Mouse (Mus musculus) adrenal gland, adult 8-10 months (tissue): ENCODE results near the gene Cyb561d1. TPM values are rescaled to one million over a fixed set of nuclear protein-coding genes. Genes with fewer than 3 reads are reported as not detected.

ENCODE experiments used
- DNase-seq: peaks from one replicate; pipeline ENCODE4 v3.0.0; 2022
- total RNA-seq, 4 experiments: library from RNA; stranded (reverse); gene quantifications; 2 replicates each; pipeline ENCODE4 v1.2.4; 2022

The Cyb561d1 gene
- total RNA-seq, 4 experiments from 2014 or later, result 9.3 to 14.7 (median 11.7) TPM

- peak; percentile 83 for DNase-seq
Measured at GRCm38 (mm10) chr3:108203621-108204325, 2.8 kb upstream of the Cyb561d1 start.

GRCm38 (mm10) chr3:108203212-108203611 lies 2.2 kb upstream of the Cyb561d1 start:
- DNase-seq, result no peak

GRCm38 (mm10) chr3:108202506-108202905 lies 1.5 kb upstream of the Cyb561d1 start:
- DNase-seq, result no peak

DNA sequence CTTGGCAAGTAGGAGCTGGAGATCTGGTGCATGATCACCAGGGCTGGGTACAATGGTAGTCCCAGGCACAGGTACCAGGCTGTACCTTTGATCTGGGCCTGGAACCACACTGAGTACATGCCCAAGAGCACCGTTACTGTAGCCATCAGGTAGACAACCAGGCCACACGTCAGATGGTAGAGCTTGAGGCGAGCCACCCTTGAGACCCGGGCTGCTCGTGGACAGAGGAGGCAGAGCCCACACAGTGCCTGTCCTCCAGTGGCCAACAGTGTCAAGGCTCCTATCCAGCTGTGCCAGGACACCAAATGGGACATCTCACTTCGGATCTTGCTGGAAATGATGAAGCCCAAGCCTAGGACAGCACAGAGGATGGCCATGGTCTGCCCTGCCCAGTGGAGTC lies 1.8 kb downstream of the Cyb561d1 start:
- DNase-seq, result no peak

DNA sequence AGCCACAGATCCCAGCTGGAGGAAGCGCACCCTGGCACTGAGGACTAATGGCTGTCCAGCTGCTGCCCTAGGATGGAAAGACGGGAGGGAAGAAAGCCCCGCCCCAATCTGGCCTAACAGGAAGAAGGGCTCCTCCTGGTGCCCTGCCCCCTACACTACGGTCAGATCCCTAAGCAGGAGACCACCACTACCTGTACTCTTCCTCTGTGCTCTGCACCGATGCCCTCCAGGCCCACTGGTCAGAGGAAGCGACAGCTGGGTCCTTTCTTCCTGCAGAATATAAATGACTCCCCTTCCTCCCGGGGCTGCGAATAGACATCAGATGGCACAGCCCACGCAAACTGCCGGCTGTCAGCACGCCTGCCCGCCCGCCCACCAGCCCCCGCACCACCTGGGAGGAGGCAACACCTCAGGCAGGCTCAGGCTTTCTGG lies 3.9 kb downstream of the Cyb561d1 start:
- DNase-seq, result no peak

DNA sequence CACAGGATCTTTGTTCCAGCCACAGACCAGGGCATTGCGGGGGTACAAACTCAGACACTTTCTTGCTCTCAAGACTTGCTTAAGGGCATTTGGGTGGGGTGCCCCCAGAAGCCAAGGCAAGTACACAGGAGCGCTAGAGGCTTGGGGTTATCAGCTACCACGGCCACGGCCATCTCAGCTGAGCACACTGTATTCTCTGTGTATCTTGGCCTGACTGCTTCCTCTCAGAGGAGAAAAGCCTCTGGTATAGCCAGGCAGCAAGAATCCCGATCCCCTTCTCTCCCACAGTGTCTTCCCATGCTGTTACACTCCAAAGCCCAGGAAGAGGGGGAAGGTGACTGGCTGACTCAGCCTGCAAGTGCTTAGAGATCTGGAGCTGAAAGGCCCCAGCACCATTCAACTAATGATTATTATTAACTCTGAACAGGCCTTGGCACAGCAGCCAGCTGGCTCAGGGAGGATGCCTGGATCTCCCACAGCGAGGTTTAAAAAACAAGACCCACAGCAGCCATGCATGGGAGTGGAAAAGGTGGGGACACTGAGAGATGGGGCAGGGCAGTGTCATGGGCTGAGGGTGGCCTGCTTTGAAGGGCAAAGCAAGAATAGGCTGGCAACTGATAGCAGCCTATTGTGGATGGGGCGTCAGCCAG lies 4.9 kb downstream of the Cyb561d1 start:
- no peak for DNase-seq

DNA sequence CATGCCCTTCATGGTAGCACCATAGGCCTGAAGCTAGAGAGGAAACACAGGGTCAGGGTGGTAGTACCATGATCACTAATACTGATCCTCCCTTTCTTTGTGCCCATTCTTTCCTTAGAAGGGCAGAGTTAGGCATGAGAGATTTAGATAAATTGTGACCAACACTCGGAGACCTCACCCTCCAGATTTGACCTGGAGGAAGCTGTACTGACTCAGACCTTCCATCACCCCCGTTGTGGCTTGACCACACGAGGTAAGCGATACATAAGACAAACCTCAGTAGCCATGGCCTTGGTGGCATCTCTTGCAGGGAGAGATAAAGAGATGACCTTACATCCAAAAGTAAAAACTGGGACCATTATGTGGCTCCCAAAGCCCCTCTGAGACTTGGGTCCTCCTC lies 5.7 kb downstream of the Cyb561d1 start:
- DNase-seq, result no peak

GRCm38 (mm10) chr3:108193686-108194085 lies 7.3 kb downstream of the Cyb561d1 start:
- DNase-seq, result no peak

DNA sequence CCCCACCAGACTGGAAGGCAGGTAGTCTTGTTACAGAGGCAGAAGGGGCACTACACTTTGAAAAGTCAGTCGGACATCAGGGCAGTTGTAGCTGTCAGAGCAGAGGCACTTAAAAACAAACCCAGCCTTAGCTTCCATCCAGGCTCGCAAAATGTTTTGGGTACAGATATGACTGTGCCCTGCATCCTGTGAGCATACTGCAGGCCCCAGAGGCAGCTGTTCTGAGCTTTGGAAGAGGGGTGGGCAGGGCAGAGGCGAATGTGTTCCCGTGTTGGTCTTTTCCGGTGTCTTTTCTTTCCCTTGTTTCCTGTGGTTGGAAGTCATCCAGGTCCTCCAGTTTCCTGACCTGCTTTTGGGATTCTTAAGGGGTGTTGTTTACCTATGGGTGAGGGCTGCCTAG lies 11.1 kb downstream of the Cyb561d1 start:
- no peak for DNase-seq

DNA sequence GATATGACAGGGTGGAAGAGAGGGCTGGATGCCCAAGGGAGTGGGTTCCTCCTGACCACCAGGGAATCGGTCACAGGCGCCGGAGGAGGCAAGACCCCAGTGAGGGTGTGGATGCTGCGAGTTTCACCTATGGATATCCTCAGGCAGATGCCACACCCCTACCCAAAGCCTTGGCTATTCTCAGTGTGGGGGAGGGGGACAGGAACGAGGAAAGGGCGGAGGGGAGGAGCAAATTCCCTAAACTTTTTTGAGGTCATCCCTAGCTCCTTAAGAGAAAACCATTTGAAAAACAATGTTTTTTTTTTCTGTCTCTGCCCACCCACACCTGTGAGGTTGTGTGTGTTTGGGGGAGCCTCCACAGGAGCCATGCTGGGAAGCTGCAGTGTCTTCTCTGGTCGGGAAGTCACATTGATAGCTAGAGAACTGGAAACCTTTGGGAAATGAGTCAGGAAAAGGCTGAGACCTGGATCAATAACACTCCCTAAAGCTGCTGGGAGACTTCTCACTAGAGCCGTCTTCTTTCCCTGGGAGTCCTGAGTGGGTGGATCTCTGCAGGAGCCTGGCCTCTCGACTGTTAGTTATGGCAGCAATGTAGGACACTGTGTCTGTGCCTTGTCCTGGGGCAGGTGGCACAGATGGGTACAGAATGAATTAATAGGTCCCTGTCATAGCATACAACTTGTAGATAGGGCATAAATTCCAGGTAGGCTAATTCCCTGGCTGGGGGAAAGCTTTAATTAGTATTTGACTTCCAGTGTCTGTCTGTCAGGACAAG lies 12.1 kb downstream of the Cyb561d1 start:
- no peak for DNase-seq

GRCm38 (mm10) chr3:108187111-108187795 lies 13.8 kb downstream of the Cyb561d1 start:
- DNase-seq, result no peak

DNA sequence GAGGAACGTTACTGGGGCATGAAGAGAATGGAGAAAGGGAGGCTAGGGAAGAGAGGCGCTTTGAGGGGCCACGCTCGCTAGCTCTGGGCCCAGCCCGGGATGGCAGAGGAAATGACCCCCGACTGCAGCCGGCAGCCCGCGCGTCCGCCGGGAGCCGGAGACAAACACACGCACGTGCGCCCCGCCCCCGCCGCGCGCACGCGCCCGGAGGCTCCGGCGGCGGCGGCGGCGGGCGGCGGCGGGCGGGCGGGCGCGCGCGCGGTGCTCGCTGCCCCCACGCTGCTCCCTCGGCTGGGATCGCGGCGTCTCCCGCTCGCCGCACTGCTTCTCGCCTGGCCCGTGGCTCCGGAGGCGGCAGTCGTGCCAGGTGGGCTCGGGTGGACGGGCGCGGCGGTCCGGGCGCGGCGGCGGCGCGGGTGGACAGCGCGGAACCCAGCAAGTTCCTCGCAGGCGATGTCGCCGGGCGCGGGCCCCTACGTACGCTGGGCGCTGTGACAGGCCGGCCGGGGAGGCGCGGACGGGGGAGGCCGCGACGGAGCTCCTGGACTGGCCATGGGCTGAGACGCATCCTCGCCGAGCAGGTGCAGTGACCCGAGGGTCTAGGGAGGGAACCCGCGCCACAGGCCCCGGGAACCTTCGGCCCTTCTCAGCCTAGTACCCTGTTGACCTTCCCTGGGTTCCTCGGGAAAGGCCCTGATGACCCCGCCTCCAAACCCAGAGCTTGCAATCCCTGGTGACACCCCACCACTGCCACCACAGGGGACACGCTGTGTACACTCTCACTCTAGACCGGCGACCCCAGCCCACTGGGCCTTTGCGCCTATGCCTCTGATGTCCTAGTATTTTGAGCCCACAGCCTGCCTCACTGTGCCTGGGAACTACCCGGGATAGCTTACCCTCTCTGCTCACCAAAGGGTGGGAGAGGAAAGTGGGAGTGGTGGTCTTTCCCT lies 14.6 kb downstream of the Cyb561d1 start, which contains the start of gene Amigo1:
Gene Amigo1 (plus strand): TSS at position 238 of the 950 bp plus-strand sequence.
- no peak for DNase-seq

DNA sequence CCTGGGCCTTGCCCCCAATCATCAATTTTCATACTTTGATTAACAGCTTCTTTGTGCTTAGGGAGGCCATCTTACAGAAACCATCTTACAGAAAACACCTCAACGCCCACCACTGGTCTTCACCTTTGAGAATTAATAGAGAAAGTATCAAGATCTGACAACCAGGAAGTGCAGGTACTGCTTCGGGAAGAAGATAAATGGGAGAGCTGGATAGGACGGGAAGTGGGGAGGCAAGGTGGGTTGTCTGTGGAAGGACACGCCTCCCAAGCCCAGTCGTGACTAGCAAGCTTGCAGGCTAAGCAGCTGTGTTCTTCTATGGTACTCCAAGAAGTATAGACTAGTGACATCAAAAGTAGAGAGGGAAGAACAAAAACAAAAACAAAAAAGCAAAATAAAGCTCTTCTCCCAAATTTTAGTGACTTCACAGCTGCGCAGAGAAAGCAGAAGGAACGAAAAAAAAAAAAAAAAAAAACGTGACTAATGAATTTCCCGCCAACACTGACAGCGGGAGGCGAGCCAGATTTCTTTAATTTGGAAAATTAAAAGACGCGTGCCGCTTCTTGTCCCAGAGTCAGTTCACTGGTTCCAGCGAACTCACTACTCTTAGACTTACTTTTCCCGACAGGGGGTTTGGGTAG lies 15.4 kb downstream of the Cyb561d1 start:
- no peak for DNase-seq

DNA sequence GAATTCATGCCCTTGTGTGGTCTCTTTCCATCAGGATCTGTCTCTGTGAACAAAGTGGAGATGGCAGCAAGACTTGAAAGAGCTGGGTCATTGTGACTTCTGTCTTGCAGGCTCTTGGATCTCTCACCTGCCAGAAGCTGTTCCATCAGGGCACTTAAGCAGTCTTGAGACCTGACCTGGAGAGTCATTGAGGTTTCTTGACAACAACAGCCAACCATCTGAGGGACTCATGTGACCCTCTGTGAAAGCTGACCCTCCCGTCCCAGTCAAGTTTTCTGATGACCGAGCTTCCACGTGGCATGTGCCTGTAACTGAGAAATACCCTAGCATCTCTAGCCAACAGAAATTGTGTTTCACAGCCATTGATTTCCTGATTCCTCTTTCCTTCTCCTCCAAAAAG lies 16.3 kb downstream of the Cyb561d1 start:
- DNase-seq, result no peak

GRCm38 (mm10) chr3:108180514-108180913 lies 20.5 kb downstream of the Cyb561d1 start:
- no peak for DNase-seq

DNA sequence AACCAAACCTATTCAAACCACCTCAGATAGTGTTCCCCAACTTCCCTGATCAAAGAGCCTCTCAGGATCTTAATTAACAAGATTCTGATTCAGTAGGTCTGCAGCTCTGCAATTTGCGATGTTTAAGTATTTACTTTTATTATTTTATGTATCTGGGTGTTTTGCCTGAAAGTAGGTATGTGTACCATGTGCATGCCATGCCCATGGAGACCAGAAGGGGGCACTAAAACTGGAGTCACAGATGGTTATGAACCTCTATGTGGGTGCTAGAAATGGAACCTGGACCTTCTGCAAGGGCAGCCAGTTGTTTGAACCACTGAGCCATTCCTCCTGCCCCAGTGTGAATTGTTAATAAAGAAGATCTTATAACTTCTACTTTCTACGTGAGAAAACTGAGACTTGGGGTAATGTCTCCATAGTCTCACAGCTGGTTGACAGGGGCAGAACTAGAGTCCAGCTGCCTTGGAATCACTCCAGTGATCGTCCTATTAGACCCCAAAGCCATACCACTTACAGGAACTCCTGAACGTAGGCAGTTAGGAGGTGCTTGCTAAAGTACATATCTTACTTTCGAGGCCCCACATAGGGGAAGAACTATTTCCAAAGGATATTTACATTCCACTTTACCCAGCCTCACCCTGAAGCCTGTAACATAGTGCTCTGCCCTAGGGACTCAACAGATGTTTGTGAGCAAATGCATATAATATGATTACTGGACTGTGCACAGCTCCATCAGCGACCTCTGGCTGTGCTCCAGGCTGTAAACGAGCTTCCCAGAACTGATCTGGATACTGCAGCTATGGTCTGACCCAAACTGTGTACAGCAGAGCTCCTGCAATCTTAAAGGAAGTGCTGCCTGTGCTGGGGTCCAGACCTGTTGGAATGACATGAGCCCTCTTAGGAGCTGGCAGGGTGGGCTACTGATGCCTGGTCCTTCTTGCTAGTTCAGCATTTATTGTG lies 22.0 kb downstream of the Cyb561d1 start:
- no peak for DNase-seq

- DNase-seq, result peak; percentile 62
Measured at GRCm38 (mm10) chr3:108174672-108175531, 26.1 kb downstream of the Cyb561d1 start.

DNA sequence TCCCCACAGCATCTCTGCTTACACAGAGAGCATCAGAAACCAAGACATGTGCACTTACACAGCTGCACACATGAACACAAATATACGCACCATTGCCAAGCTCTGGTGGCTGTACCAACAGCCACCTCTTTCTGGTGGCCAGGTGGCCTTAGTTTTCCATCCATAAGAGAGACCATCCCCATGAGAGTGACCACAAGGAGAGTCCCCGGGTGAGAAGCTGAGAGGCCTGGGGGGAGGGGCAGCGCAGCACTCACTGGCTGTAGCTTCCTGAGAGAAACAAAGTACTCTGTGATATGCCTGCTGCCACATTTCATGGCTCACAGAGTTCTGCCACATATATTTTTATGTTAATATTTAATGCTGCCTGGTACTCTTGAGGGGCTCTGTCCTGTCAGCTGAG lies 31.8 kb downstream of the Cyb561d1 start:
- no peak for DNase-seq

- DNase-seq, result no peak
Measured at GRCm38 (mm10) chr3:108167499-108167898, 33.5 kb downstream of the Cyb561d1 start.
